Mouse (Mus musculus) G1E (cell line): Measurements from ENCODE around the gene Mgat4e. TPM values are rescaled to one million over a fixed set of nuclear protein-coding genes. Genes with fewer than 3 reads are reported as not detected.

Source experiments
- ATAC-seq: 2 replicates; pipeline ENCODE4 v1.8.0; 2016; ENCODE audit warnings: mild to moderate bottlenecking; ENCODE audit not compliant: insufficient number of reproducible peaks, poor library complexity, low FRiP score, severe bottlenecking; ENCODE audit errors: extremely low read depth
- DNase-seq: peaks from one replicate; pipeline ENCODE4 v3.0.0; 2012; ENCODE audit warnings: low spot score
- H3K27me3 ChIP-seq: 2 replicates; pipeline ENCODE4 v1.6.1; 2012; ENCODE audit warnings: mild to moderate bottlenecking, low read length, inconsistent platforms; ENCODE audit not compliant: insufficient read depth
- H3K36me3 ChIP-seq: replicated peaks from 2 replicates; pipeline ENCODE3; 2012; ENCODE audit warnings: mild to moderate bottlenecking, inconsistent platforms
- H3K4me1 ChIP-seq: 2 replicates; pipeline ENCODE4 v1.6.1; 2012; ENCODE audit warnings: low read depth, low read length, inconsistent platforms, mixed read lengths; ENCODE audit not compliant: insufficient read depth
- H3K4me3 ChIP-seq: 2 replicates; pipeline ENCODE4 v1.5.1; 2012; ENCODE audit warnings: low read depth, mild to moderate bottlenecking, inconsistent platforms, low read length, moderate library complexity, mixed read lengths
- H3K9me3 ChIP-seq: replicated peaks from 2 replicates; pipeline ENCODE4 v1.6.1; 2012; ENCODE audit warnings: inconsistent platforms
- CTCF ChIP-seq: IDR thresholded peaks from 2 replicates; pipeline ENCODE4 v1.5.1; 2012; ENCODE audit warnings: low read depth, low read length, inconsistent platforms, mixed read lengths
- GATA1 ChIP-seq: IDR thresholded peaks from 2 replicates; pipeline ENCODE4 v1.6.1; 2012; ENCODE audit warnings: borderline replicate concordance, low read length, inconsistent platforms, mixed read lengths
- GATA2 ChIP-seq: IDR thresholded peaks from 2 replicates; pipeline ENCODE4 v1.6.1; 2012; ENCODE audit warnings: low read depth, low read length, inconsistent platforms, borderline replicate concordance
- POLR2AphosphoS5 ChIP-seq: IDR thresholded peaks from 2 replicates; pipeline ENCODE4 v1.6.1; 2012; ENCODE audit warnings: low read depth, low read length, inconsistent platforms; ENCODE audit not compliant: insufficient replicate concordance
- TAL1 ChIP-seq: conservative IDR thresholded peaks from 2 replicates; pipeline ENCODE4 v1.6.1; 2012; ENCODE audit warnings: low read depth, low read length, inconsistent platforms, mixed read lengths
- polyA plus RNA-seq: library from polyadenylated mRNA; stranded (reverse); fragments of >175 nt; gene quantifications from 2 replicates; pipeline ENCODE4 v1.2.3, GENCODE M21; 2012
- total RNA-seq, 2 experiments: library from RNA; stranded (forward) in 1 of 2; stranded (reverse) in 1 of 2; fragments of 200-1000 nt in 1 of 2; fragments of >200 nt in 1 of 2; fragmentation: Nextera tagmentation in 1 of 2; gene quantifications; 2 replicates each; pipeline ENCODE4 v1.2.3; 2014 to 2017

Mgat4e gene
- total and polyA plus RNA-seq, 3 experiments, result 0.38 TPM; not detected in 2

GRCm38 (mm10) chr1:134577384-134578120 lies 28.1 kb upstream of the Mgat4e start:
- DNase-seq (no peak), ATAC-seq (no peak)
- Histone ChIP-seq H3K36me3 (peaks cover 24% of the 10 kb centered on the region), H3K27me3 (no peaks in the 10 kb centered on the region), H3K9me3 (no peaks in the 10 kb centered on the region), H3K4me3 (no peak overlapping the region), H3K4me1 (peaks cover 39% of the 10 kb centered on the region)
- no peak for TF ChIP-seq GATA1
- no peak for TF ChIP-seq POLR2AphosphoS5
- no peak for TF ChIP-seq TAL1
- no peak for TF ChIP-seq CTCF
- TF ChIP-seq GATA2, result no peak

GRCm38 (mm10) chr1:134573932-134574315 lies 24.4 kb upstream of the Mgat4e start:
- H3K4me3 ChIP-seq, result no peak overlapping the region
- peaks cover 10% of the 10 kb centered on the region for H3K36me3 ChIP-seq
- no peaks in the 10 kb centered on the region for H3K9me3 ChIP-seq
- ATAC-seq, result no peak
- H3K4me1 ChIP-seq, result peaks cover 27% of the 10 kb centered on the region
- no peaks in the 10 kb centered on the region for H3K27me3 ChIP-seq
- TF ChIP-seq CTCF (no peak), POLR2AphosphoS5 (no peak), GATA1 (no peak), GATA2 (no peak), TAL1 (no peak)
- DNase-seq, result no peak

- no peak for TF ChIP-seq GATA1
- TF ChIP-seq POLR2AphosphoS5, result no peak
- no peak for TF ChIP-seq TAL1
- no peak for TF ChIP-seq CTCF
- no peak for TF ChIP-seq GATA2
- ATAC-seq, result no peak
- Histone ChIP-seq H3K36me3 (peaks cover 10% of the 10 kb centered on the region), H3K4me3 (no peak overlapping the region), H3K4me1 (peaks cover 27% of the 10 kb centered on the region), H3K27me3 (no peaks in the 10 kb centered on the region), H3K9me3 (no peaks in the 10 kb centered on the region)
- no peak for DNase-seq
Observed at GRCm38 (mm10) chr1:134573300-134573931, 23.9 kb upstream of the Mgat4e start.

GRCm38 (mm10) chr1:134570631-134571030 lies 21.1 kb upstream of the Mgat4e start:
- Histone ChIP-seq H3K4me3 (no peak overlapping the region), H3K27me3 (no peaks in the 10 kb centered on the region), H3K4me1 (peaks cover 29% of the 10 kb centered on the region), H3K9me3 (no peaks in the 10 kb centered on the region), H3K36me3 (peaks cover 14% of the 10 kb centered on the region)
- no peak for ATAC-seq
- TF ChIP-seq CTCF (no peak), TAL1 (no peak), POLR2AphosphoS5 (no peak), GATA2 (no peak), GATA1 (no peak)
- no peak for DNase-seq

GRCm38 (mm10) chr1:134570171-134570570 lies 20.7 kb upstream of the Mgat4e start:
- no peak for TF ChIP-seq TAL1
- no peak for TF ChIP-seq POLR2AphosphoS5
- TF ChIP-seq GATA2, result no peak
- no peak for TF ChIP-seq CTCF
- no peak for TF ChIP-seq GATA1
- no peak overlapping the region for H3K4me3 ChIP-seq
- peaks cover 12% of the 10 kb centered on the region for H3K36me3 ChIP-seq
- DNase-seq (no peak), ATAC-seq (no peak)
- no peaks in the 10 kb centered on the region for H3K9me3 ChIP-seq
- no peaks in the 10 kb centered on the region for H3K27me3 ChIP-seq
- peaks cover 28% of the 10 kb centered on the region for H3K4me1 ChIP-seq

GRCm38 (mm10) chr1:134567511-134567910 lies 18.0 kb upstream of the Mgat4e start:
- Histone ChIP-seq H3K36me3 (peaks cover 15% of the 10 kb centered on the region), H3K4me1 (peaks cover 28% of the 10 kb centered on the region), H3K27me3 (no peaks in the 10 kb centered on the region), H3K9me3 (no peaks in the 10 kb centered on the region), H3K4me3 (no peak overlapping the region)
- no peak for TF ChIP-seq GATA1
- ATAC-seq (no peak), DNase-seq (no peak)

- Histone ChIP-seq H3K9me3 (no peaks in the 10 kb centered on the region), H3K4me1 (peaks cover 47% of the 10 kb centered on the region), H3K27me3 (no peaks in the 10 kb centered on the region), H3K36me3 (peaks cover 12% of the 10 kb centered on the region), H3K4me3 (no peak overlapping the region)
- DNase-seq (no peak), ATAC-seq (no peak)
- TF ChIP-seq POLR2AphosphoS5 (no peak), CTCF (no peak), GATA2 (no peak), GATA1 (no peak), TAL1 (no peak)
Observed at GRCm38 (mm10) chr1:134563726-134564125, 14.2 kb upstream of the Mgat4e start.
